Mouse (Mus musculus) liver, embryonic 14.5 days (tissue): Measurements from ENCODE around the gene Aqp2. TPM values are rescaled to one million over a fixed set of nuclear protein-coding genes. Genes with fewer than 3 reads are reported as not detected.
A peak's percentile ranks its signal among the peaks of the same experiment; 100 is the strongest.

ENCODE experiments used
- ATAC-seq: fragments of 200-750 bp; cut with Nextera tagmentation; 2 replicates; pipeline ENCODE4 v1.8.0; 2017; ENCODE audit warnings: moderate number of reproducible peaks, mild to moderate bottlenecking, moderate library complexity; ENCODE audit not compliant: insufficient read depth
- DNase-seq, 3 experiments: peaks; one replicate each; pipeline ENCODE4 v3.0.0-alpha.2; 2012 to 2013; ENCODE audit warnings: low read depth in 3 of 3, low spot score in 3 of 3
- H3K27ac ChIP-seq: fragments of 300-500 bp; sonication (generic); 2 replicates; pipeline ENCODE4 v1.5.1; 2014; ENCODE audit warnings: moderate library complexity, mild to moderate bottlenecking, control low read depth, inconsistent platforms
- H3K27me3 ChIP-seq: fragments of 300-500 bp; sonication (generic); 2 replicates; pipeline ENCODE4 v1.6.1; 2014; ENCODE audit warnings: mild to moderate bottlenecking, low read length, moderate library complexity; ENCODE audit not compliant: control insufficient read depth, insufficient read depth
- H3K36me3 ChIP-seq: fragments of 300-500 bp; sonication (generic); replicated peaks from 2 replicates; pipeline ENCODE4 v1.6.1; 2014; ENCODE audit warnings: low read depth; ENCODE audit not compliant: control insufficient read depth, insufficient read depth
- H3K4me1 ChIP-seq, 2 experiments: fragments of 200-500 bp in 1 of 2; fragments of 300-500 bp in 1 of 2; sonication (generic) in 1 of 2; replicated peaks; 2 replicates each; pipeline ENCODE4 v1.6.1; 2012 to 2014; ENCODE audit warnings: antibody characterized with exemption in 1 of 2, inconsistent platforms in 1 of 2, low read length in 1 of 2; ENCODE audit not compliant: control insufficient read depth in 2 of 2, insufficient read depth in 2 of 2
- H3K4me2 ChIP-seq: fragments of 300-500 bp; sonication (generic); 2 replicates; pipeline ENCODE4 v1.6.1; 2014; ENCODE audit warnings: low read depth, mild to moderate bottlenecking, control low read depth, moderate library complexity
- H3K4me3 ChIP-seq, 2 experiments: fragments of 200-500 bp in 1 of 2; fragments of 300-500 bp in 1 of 2; sonication (generic) in 1 of 2; 2 replicates each; pipeline ENCODE4 v1.5.1; 2012 to 2014; ENCODE audit warnings: low read depth in 2 of 2, low read length in 2 of 2, mild to moderate bottlenecking in 2 of 2, control low read depth in 1 of 2, inconsistent platforms in 1 of 2, moderate library complexity in 1 of 2; ENCODE audit not compliant: insufficient read depth in 1 of 2
- H3K9ac ChIP-seq: fragments of 300-500 bp; sonication (generic); replicated peaks from 2 replicates; pipeline ENCODE4 v1.6.1; 2014; ENCODE audit warnings: mild to moderate bottlenecking, control low read depth, moderate library complexity
- H3K9me3 ChIP-seq: fragments of 300-500 bp; sonication (generic); 2 replicates; pipeline ENCODE4 v1.6.1; 2016; ENCODE audit warnings: low read length, mixed read lengths; ENCODE audit not compliant: control insufficient read depth
- CTCF ChIP-seq: IDR thresholded peaks from 2 replicates; pipeline ENCODE4 v1.5.1; 2016; ENCODE audit warnings: antibody characterized with exemption, low read depth, control low read depth
- EP300 ChIP-seq: IDR thresholded peaks from 2 replicates; pipeline ENCODE4 v1.6.1; 2016; ENCODE audit warnings: antibody characterized with exemption, low read depth
- WGBS: fragments of 180-500 bp; shearing (Covaris S2); extraction: QIAGEN DNeasy Blood & Tissue Kit; methylation state at CpG from one replicate; pipeline ENCODE4 v1.1.7; 2014; ENCODE audit not compliant: insufficient replicate concordance; 5-methylcytosine and 5-hydroxymethylcytosine counted together
- polyA plus RNA-seq, 2 experiments: library from polyadenylated mRNA; depleted of rRNA in 1 of 2; stranded (reverse) in 1 of 2; unstranded in 1 of 2; fragments of >200 nt; fragmentation: Nextera tagmentation in 1 of 2; extraction: Ambion mirVana in 1 of 2; gene quantifications; 2 replicates each; pipeline versions ENCODE4 v1.2.1 to v1.2.3; 2012 to 2014

Aqp2 gene
- polyA plus RNA-seq, 2 experiments: not detected

- H3K9ac ChIP-seq: no peak overlapping the region
- WGBS: under 1% methylated on average over 7 of the region's 7 CpGs
Observed at GRCm38 (mm10) chr15:99596056-99596687, 17.3 kb downstream of the Aqp2 start.

GRCm38 (mm10) chr15:99596841-99597240, 18.0 kb downstream of the Aqp2 start:
- WGBS: 43% methylated on average over 7 of the region's 7 CpGs

More at GRCm38 (mm10) chr15:99596056-99596687, 17.3 kb downstream of the Aqp2 start:
- TF ChIP-seq EP300 (no peak), CTCF (peak; percentile 93)
- no peaks in the 10 kb centered on the region for H3K36me3 ChIP-seq
- H3K4me3 ChIP-seq: no peak overlapping the region
- H3K4me1 ChIP-seq: no peaks in the 10 kb centered on the region
- peak; percentile 54 to 66 (median 60) for DNase-seq
- no peak overlapping the region for H3K4me2 ChIP-seq
- peaks cover 41% of the 10 kb centered on the region for H3K27me3 ChIP-seq
- H3K9me3 ChIP-seq: no peaks in the 10 kb centered on the region
- peak; percentile 67; the same call in 1 of the 2 replicates for ATAC-seq
- H3K27ac ChIP-seq: no peak overlapping the region

GRCm38 (mm10) chr15:99597596-99597995, 18.7 kb downstream of the Aqp2 start:
- WGBS: 52% methylated on average over 8 of the region's 8 CpGs
- ATAC-seq (no peak), DNase-seq (no peak)
- Histone ChIP-seq H3K9me3 (no peaks in the 10 kb centered on the region), H3K27me3 (peaks cover 27% of the 10 kb centered on the region), H3K4me3 (no peak overlapping the region), H3K36me3 (no peaks in the 10 kb centered on the region), H3K4me2 (no peak overlapping the region), H3K4me1 (no peaks in the 10 kb centered on the region), H3K27ac (no peak overlapping the region), H3K9ac (no peak overlapping the region)
- TF ChIP-seq EP300 (no peak), CTCF (no peak)

More at GRCm38 (mm10) chr15:99596841-99597240, 18.0 kb downstream of the Aqp2 start:
- Histone ChIP-seq H3K9ac (no peak overlapping the region), H3K4me2 (no peak overlapping the region), H3K4me1 (no peaks in the 10 kb centered on the region), H3K27me3 (peaks cover 34% of the 10 kb centered on the region), H3K9me3 (no peaks in the 10 kb centered on the region), H3K4me3 (no peak overlapping the region), H3K27ac (no peak overlapping the region), H3K36me3 (no peaks in the 10 kb centered on the region)
- ATAC-seq: no peak
- TF ChIP-seq EP300: no peak
- TF ChIP-seq CTCF: no peak
- DNase-seq: no peak

DNA sequence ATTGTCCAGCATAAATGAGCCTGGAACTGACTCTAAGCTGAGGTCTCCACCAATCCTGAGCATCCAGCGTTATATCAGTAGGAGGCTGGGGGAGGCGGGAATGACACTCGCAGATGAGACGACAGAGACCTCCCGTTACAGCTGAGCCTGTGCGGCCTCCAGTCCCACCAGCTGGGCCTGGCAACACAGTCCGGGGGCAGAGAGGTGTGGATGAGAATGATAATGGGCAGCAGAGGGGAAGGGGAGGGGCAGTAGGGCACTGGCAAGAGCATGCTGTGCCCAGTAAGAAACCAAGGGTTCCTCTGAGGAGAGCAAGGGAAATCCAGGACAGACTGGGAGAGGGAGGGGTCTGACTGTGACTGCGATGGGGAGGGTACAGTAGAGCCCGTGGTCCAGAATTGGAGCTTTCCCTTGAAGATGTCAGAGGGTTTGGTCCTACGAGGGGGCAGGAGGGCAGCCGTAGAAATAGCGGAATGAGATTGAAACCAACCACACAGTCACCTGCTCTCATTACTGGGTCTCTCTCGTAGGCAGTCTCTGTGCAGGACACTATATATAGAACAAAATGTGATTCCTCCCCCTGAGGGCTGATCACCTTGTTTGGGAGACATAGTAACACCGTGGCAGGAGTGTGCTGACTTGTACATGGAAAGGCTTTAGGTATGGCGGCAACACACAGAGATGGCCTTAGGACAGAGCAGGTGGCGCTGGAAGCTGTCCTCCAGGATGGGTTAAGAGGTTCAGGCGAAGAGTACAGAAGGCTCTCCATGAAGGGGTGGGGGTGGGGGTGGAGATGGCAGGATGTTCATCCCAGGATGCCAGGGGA, 20.6 kb downstream of the Aqp2 start:
- Histone ChIP-seq H3K9ac (no peak overlapping the region), H3K27ac (no peak overlapping the region), H3K4me3 (no peak overlapping the region), H3K4me2 (no peak overlapping the region), H3K4me1 (no peaks in the 10 kb centered on the region), H3K36me3 (no peaks in the 10 kb centered on the region), H3K27me3 (peaks cover 15% of the 10 kb centered on the region), H3K9me3 (no peaks in the 10 kb centered on the region)
- TF ChIP-seq CTCF (no peak), EP300 (no peak)
- no peak for ATAC-seq
- no peak for DNase-seq
- WGBS: 51% methylated on average over 17 of the region's 17 CpGs
